Mouse (Mus musculus): Measurements from ENCODE around the gene Zcrb1. TPM values are rescaled to one million over a fixed set of nuclear protein-coding genes. Genes with fewer than 3 reads are reported as not detected.
"Not testable (repeated sequence)": the region's sequence is repeated elsewhere in the genome, so short reads cannot be mapped to it uniquely, and the experiment has no call there.

Gene Zcrb1
- polyA plus RNA-seq, 1 experiment from 2014 or later = 171 TPM

- Histone ChIP-seq H3K4me1 (ENCODE audit: control insufficient read depth, insufficient read depth, low read length) (no peaks in the 10 kb centered on the region), H3K4me3 (ENCODE audit: low read depth, low read length) (no peak overlapping the region), H3K4me2 (ENCODE audit: low read depth, low read length) (no peak overlapping the region), H3K27ac (ENCODE audit: low read depth, low read length) (no peak overlapping the region), H3K36me3 (ENCODE audit: control insufficient read depth, insufficient read depth, low read length) (peaks cover 4% of the 10 kb centered on the region), H3K9ac (replicated peaks; ENCODE audit: low read depth, low read length) (no peak overlapping the region), H3K27me3 (ENCODE audit: control insufficient read depth, insufficient read depth, low read length) (no peaks in the 10 kb centered on the region), H3K9me3 (ENCODE audit: control insufficient read depth, low read length) (no peaks in the 10 kb centered on the region)
- 60% methylated on average over 5 of the region's 5 CpGs for WGBS
- no peak for ATAC-seq (ENCODE audit: low read depth)
Observed at GRCm38 (mm10) chr15:93381337-93381736, 16.8 kb downstream of the Zcrb1 start.

GRCm38 (mm10) chr15:93379177-93379576 is 19.0 kb downstream of the Zcrb1 start:
- no peak for ATAC-seq (ENCODE audit: low read depth)
- Histone ChIP-seq H3K4me1 (ENCODE audit: control insufficient read depth, insufficient read depth, low read length) (no peaks in the 10 kb centered on the region), H3K36me3 (ENCODE audit: control insufficient read depth, insufficient read depth, low read length) (no peaks in the 10 kb centered on the region), H3K27me3 (ENCODE audit: control insufficient read depth, insufficient read depth, low read length) (no peaks in the 10 kb centered on the region), H3K9me3 (ENCODE audit: control insufficient read depth, low read length) (no peaks in the 10 kb centered on the region), H3K9ac (replicated peaks; ENCODE audit: low read depth, low read length) (no peak overlapping the region), H3K4me3 (ENCODE audit: low read depth, low read length) (no peak overlapping the region), H3K4me2 (ENCODE audit: low read depth, low read length) (no peak overlapping the region), H3K27ac (ENCODE audit: low read depth, low read length) (no peak overlapping the region)
- WGBS = 84% methylated on average over 3 of the region's 3 CpGs

GRCm38 (mm10) chr15:93375696-93376095 is 22.4 kb downstream of the Zcrb1 start:
- H3K36me3 ChIP-seq (ENCODE audit: control insufficient read depth, insufficient read depth, low read length) = no peaks in the 10 kb centered on the region
- no peaks in the 10 kb centered on the region for H3K4me1 ChIP-seq (ENCODE audit: control insufficient read depth, insufficient read depth, low read length)
- H3K4me3 ChIP-seq (ENCODE audit: low read depth, low read length) = no peak overlapping the region
- WGBS = 90% methylated on average over 5 of the region's 5 CpGs
- H3K4me2 ChIP-seq (ENCODE audit: low read depth, low read length) = no peak overlapping the region
- no peak for ATAC-seq (ENCODE audit: low read depth)
- H3K27ac ChIP-seq (ENCODE audit: low read depth, low read length) = no peak overlapping the region
- no peaks in the 10 kb centered on the region for H3K9me3 ChIP-seq (ENCODE audit: control insufficient read depth, low read length)
- no peak overlapping the region for H3K9ac ChIP-seq (replicated peaks; ENCODE audit: low read depth, low read length)
- no peaks in the 10 kb centered on the region for H3K27me3 ChIP-seq (ENCODE audit: control insufficient read depth, insufficient read depth, low read length)

- not testable (repeated sequence) for H3K9ac ChIP-seq (replicated peaks; ENCODE audit: low read depth, low read length); H3K4me1 ChIP-seq (ENCODE audit: control insufficient read depth, insufficient read depth, low read length); H3K27ac ChIP-seq (ENCODE audit: low read depth, low read length); H3K4me2 ChIP-seq (ENCODE audit: low read depth, low read length); H3K27me3 ChIP-seq (ENCODE audit: control insufficient read depth, insufficient read depth, low read length); ATAC-seq (ENCODE audit: low read depth); H3K4me3 ChIP-seq (ENCODE audit: low read depth, low read length); H3K36me3 ChIP-seq (ENCODE audit: control insufficient read depth, insufficient read depth, low read length); H3K9me3 ChIP-seq (ENCODE audit: control insufficient read depth, low read length)
Observed at GRCm38 (mm10) chr15:93372525-93373119, 25.5 kb downstream of the Zcrb1 start.

GRCm38 (mm10) chr15:93371838-93372237 is 26.3 kb downstream of the Zcrb1 start:
- no peak for ATAC-seq (ENCODE audit: low read depth)
- Histone ChIP-seq H3K36me3 (ENCODE audit: control insufficient read depth, insufficient read depth, low read length) (no peaks in the 10 kb centered on the region), H3K4me2 (ENCODE audit: low read depth, low read length) (no peak overlapping the region)

DNA sequence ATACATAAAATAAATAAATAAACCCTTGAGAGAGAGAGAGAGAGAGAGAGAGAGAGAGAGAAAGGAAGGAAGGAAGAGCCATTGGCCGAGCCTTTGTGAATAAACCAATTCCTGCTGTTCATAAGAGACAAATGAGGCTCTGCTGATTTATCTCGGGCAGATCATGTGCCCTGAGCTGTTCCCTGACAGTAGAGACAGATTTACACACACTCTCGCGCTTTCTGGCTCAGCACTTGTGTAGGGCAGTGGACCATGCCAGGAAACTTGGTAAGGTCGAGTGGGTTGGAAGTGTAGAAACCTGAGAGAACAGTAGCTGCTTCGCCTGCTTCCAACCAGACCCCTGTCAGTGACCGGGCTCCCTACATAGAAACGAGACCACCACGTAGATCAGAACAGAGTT is 29.6 kb downstream of the Zcrb1 start:
- Histone ChIP-seq H3K27me3 (ENCODE audit: control insufficient read depth, insufficient read depth, low read length) (no peaks in the 10 kb centered on the region), H3K4me3 (ENCODE audit: low read depth, low read length) (no peak overlapping the region), H3K36me3 (ENCODE audit: control insufficient read depth, insufficient read depth, low read length) (no peaks in the 10 kb centered on the region), H3K9ac (replicated peaks; ENCODE audit: low read depth, low read length) (no peak overlapping the region), H3K4me1 (ENCODE audit: control insufficient read depth, insufficient read depth, low read length) (no peaks in the 10 kb centered on the region), H3K9me3 (ENCODE audit: control insufficient read depth, low read length) (no peaks in the 10 kb centered on the region), H3K27ac (ENCODE audit: low read depth, low read length) (no peak overlapping the region), H3K4me2 (ENCODE audit: low read depth, low read length) (no peak overlapping the region)
- no peak for ATAC-seq (ENCODE audit: low read depth)
- 69% methylated on average over 9 of the region's 9 CpGs for WGBS

More at GRCm38 (mm10) chr15:93371838-93372237, 26.3 kb downstream of the Zcrb1 start:
- WGBS = 88% methylated on average over 2 of the region's 2 CpGs
- no peak overlapping the region for H3K27ac ChIP-seq (ENCODE audit: low read depth, low read length)
- H3K4me1 ChIP-seq (ENCODE audit: control insufficient read depth, insufficient read depth, low read length) = no peaks in the 10 kb centered on the region
- no peak overlapping the region for H3K4me3 ChIP-seq (ENCODE audit: low read depth, low read length)
- H3K27me3 ChIP-seq (ENCODE audit: control insufficient read depth, insufficient read depth, low read length) = no peaks in the 10 kb centered on the region
- H3K9me3 ChIP-seq (ENCODE audit: control insufficient read depth, low read length) = no peaks in the 10 kb centered on the region
- H3K9ac ChIP-seq (replicated peaks; ENCODE audit: low read depth, low read length) = no peak overlapping the region

GRCm38 (mm10) chr15:93365561-93365960 is 32.6 kb downstream of the Zcrb1 start:
- no peaks in the 10 kb centered on the region for H3K27me3 ChIP-seq (ENCODE audit: control insufficient read depth, insufficient read depth, low read length)
- no peak for ATAC-seq (ENCODE audit: low read depth)

GRCm38 (mm10) chr15:93358346-93359095 is 39.6 kb downstream of the Zcrb1 start:
- 92% methylated on average over 19 of the region's 19 CpGs for WGBS
- Histone ChIP-seq H3K36me3 (ENCODE audit: control insufficient read depth, insufficient read depth, low read length) (no peaks in the 10 kb centered on the region), H3K9ac (replicated peaks; ENCODE audit: low read depth, low read length) (no peak overlapping the region), H3K27me3 (ENCODE audit: control insufficient read depth, insufficient read depth, low read length) (no peaks in the 10 kb centered on the region), H3K9me3 (ENCODE audit: control insufficient read depth, low read length) (no peaks in the 10 kb centered on the region), H3K4me1 (ENCODE audit: control insufficient read depth, insufficient read depth, low read length) (no peaks in the 10 kb centered on the region), H3K27ac (ENCODE audit: low read depth, low read length) (no peak overlapping the region), H3K4me3 (ENCODE audit: low read depth, low read length) (no peak overlapping the region), H3K4me2 (ENCODE audit: low read depth, low read length) (no peak overlapping the region)
- no peak for ATAC-seq (ENCODE audit: low read depth)

More at GRCm38 (mm10) chr15:93365561-93365960, 32.6 kb downstream of the Zcrb1 start:
- H3K36me3 ChIP-seq (ENCODE audit: control insufficient read depth, insufficient read depth, low read length) = no peaks in the 10 kb centered on the region
- no peak overlapping the region for H3K4me3 ChIP-seq (ENCODE audit: low read depth, low read length)
- no peak overlapping the region for H3K9ac ChIP-seq (replicated peaks; ENCODE audit: low read depth, low read length)
- H3K4me1 ChIP-seq (ENCODE audit: control insufficient read depth, insufficient read depth, low read length) = no peaks in the 10 kb centered on the region
- no peak overlapping the region for H3K27ac ChIP-seq (ENCODE audit: low read depth, low read length)
- no peak overlapping the region for H3K4me2 ChIP-seq (ENCODE audit: low read depth, low read length)
- H3K9me3 ChIP-seq (ENCODE audit: control insufficient read depth, low read length) = no peaks in the 10 kb centered on the region
- 88% methylated on average over 6 of the region's 6 CpGs for whole genome bisulfite sequencing

DNA sequence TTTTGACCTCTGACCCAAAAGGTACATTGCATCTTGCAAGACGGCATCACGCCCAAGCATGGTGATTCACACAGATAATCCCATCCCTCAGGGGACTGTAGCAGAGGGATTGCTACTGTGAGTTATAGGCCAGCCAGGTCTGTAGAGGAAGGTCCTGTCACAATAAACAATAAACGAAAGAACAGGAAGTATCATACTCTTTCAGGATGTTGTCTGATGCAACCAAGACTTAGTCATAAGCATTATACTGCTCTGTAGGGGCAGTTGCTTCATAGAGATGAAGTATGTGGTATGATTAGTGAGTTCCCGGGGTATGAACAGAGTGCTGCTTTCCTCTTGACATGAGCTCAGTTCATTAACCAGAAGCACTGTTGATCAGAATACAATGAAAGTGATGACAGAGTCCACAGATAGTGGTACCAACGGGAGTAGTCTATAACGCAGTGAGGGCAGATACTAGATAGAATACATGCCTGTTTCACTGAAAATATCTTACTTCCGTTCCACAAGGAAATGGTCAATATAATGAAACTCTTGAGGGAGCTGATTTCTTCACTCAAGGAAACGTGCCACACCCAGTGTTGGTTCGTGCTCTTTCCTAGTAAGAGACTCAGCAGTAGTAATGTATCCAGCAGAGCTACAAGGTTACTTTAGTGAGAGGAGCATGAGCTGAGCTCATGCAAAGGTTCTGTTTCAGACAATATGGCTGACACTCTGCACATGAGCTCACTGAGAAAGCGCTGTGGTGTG is 57.3 kb downstream of the Zcrb1 start:
- H3K4me1 ChIP-seq (ENCODE audit: control insufficient read depth, insufficient read depth, low read length) = 0 out of 2 replicates have a peak, but pooled peaks cover 5% of the 10 kb centered on the region
- no peak overlapping the region for H3K27ac ChIP-seq (ENCODE audit: low read depth, low read length)
- no peaks in the 10 kb centered on the region for H3K36me3 ChIP-seq (ENCODE audit: control insufficient read depth, insufficient read depth, low read length)
- H3K9ac ChIP-seq (replicated peaks; ENCODE audit: low read depth, low read length) = no peak overlapping the region
- H3K9me3 ChIP-seq (ENCODE audit: control insufficient read depth, low read length) = no peaks in the 10 kb centered on the region
- H3K4me3 ChIP-seq (ENCODE audit: low read depth, low read length) = no peak overlapping the region
- no peaks in the 10 kb centered on the region for H3K27me3 ChIP-seq (ENCODE audit: control insufficient read depth, insufficient read depth, low read length)
- ATAC-seq (ENCODE audit: low read depth) = no peak
- WGBS = 90% methylated on average over 10 of the region's 10 CpGs
- no peak overlapping the region for H3K4me2 ChIP-seq (ENCODE audit: low read depth, low read length)

Data from neural tube, embryonic 14.5 days (tissue).